Mouse (Mus musculus): Measurements from ENCODE around the gene Slc6a8.

The Slc6a8 gene

GRCm38 (mm10) chrX:73684978-73685377 lies 12.0 kb downstream of the Slc6a8 start:
- DNase-seq (ENCODE audit: low read depth) = no peak

GRCm38 (mm10) chrX:73685629-73686028 lies 12.7 kb downstream of the Slc6a8 start:
- DNase-seq (ENCODE audit: low read depth) = no peak

GRCm38 (mm10) chrX:73690917-73691629 lies 18.1 kb downstream of the Slc6a8 start:
- peak; percentile 67 for DNase-seq (ENCODE audit: low read depth)

- peak; percentile 34 for DNase-seq (ENCODE audit: low read depth)
Measured at GRCm38 (mm10) chrX:73700472-73700871, 27.5 kb downstream of the Slc6a8 start.

GRCm38 (mm10) chrX:73715476-73716108 lies 42.6 kb downstream of the Slc6a8 start:
- peak; percentile 70 for DNase-seq (ENCODE audit: low read depth)

GRCm38 (mm10) chrX:73716109-73716661 lies 43.2 kb downstream of the Slc6a8 start, which contains the start of the genes Bcap31 and Abcd1:
TSS of gene Bcap31 (minus strand) at chrX:73716175.
TSS of gene Abcd1 (plus strand) at chrX:73716597.
- DNase-seq (ENCODE audit: low read depth) = peak; percentile 97

GRCm38 (mm10) chrX:73716709-73717545 lies 44.0 kb downstream of the Slc6a8 start:
- DNase-seq (ENCODE audit: low read depth) = peak; percentile 41

GRCm38 (mm10) chrX:73717667-73718066 lies 44.7 kb downstream of the Slc6a8 start:
- peak; percentile 45 for DNase-seq (ENCODE audit: low read depth)

- DNase-seq (ENCODE audit: low read depth) = peak; percentile 9
Measured at GRCm38 (mm10) chrX:73718271-73718670, 45.3 kb downstream of the Slc6a8 start.

GRCm38 (mm10) chrX:73718686-73719362 lies 45.9 kb downstream of the Slc6a8 start:
- DNase-seq (ENCODE audit: low read depth) = peak; percentile 68

GRCm38 (mm10) chrX:73730908-73731307 lies 58.0 kb downstream of the Slc6a8 start:
- no peak for DNase-seq (ENCODE audit: low read depth)
